Mouse (Mus musculus) urinary bladder, postnatal 4 days (tissue): ENCODE data around the gene Olfr53.
"Not testable (repeated sequence)": the region's sequence is repeated elsewhere in the genome, so short reads cannot be mapped to it uniquely, and the experiment has no call there.

Experiments used
- DNase-seq, 2 experiments: peaks; one replicate each; pipeline ENCODE4 v3.0.0; 2021 to 2022; ENCODE audit warnings: low spot score in 2 of 2

Olfr53 gene

GRCm38 (mm10) chr7:140646152-140646551 is at the start of gene Olfr53:
TSS of gene Olfr53 (plus strand) at chr7:140646452.
- no peak for DNase-seq

DNA sequence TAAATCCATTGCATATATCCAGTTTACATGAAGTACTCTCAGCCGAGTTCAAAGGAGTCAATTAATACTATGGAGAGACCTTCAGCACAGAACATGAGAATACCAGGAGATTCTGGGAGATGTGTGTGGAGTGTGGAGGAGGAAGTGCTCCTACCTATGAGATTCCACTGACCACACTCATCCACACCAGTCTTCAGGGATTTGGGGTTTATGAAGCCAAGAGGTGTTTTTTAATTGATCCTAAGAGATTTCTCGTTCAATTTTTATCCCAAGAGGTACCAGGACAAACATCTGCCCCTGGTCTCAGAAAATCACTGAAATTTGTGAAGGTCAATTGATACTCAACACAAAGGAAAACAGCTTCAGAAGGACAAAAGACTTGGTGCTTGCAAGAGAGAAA is 45.3 kb upstream of the Olfr53 start, which contains the start of gene Olfr46:
Olfr46 (plus strand) TSS at position 301 of the 400 bp plus-strand sequence.
- not testable (repeated sequence) for DNase-seq

- DNase-seq: not testable (repeated sequence)
Measured at GRCm38 (mm10) chr7:140628670-140629069, 17.6 kb upstream of the Olfr53 start, which contains the start of gene Olfr61. TSS of gene Olfr61 (plus strand) at chr7:140628970.

DNA sequence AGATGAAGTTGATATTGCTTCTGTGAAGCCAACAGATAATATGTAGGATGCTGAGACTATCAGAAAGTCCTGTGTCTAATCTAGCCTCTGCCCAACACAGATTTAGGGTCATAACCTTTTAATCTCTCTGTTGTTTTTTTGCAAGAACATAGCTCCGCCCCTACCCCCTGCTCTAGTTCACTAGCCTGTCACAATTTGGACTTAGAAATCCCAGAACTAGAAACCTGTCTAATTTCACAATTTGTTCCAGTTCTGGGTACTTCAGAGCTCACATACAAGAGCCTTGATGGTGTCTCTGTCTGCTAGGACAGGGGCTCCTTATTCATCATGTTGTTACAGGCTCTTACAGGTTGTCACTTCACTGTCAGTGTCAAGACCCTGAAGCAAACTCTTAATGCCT is 15.7 kb upstream of the Olfr53 start:
- DNase-seq: no peak

GRCm38 (mm10) chr7:140659630-140660029 is 13.4 kb downstream of the Olfr53 start, which contains the start of gene Olfr539:
TSS of gene Olfr539 (plus strand) at chr7:140659930.
- no peak for DNase-seq

DNA sequence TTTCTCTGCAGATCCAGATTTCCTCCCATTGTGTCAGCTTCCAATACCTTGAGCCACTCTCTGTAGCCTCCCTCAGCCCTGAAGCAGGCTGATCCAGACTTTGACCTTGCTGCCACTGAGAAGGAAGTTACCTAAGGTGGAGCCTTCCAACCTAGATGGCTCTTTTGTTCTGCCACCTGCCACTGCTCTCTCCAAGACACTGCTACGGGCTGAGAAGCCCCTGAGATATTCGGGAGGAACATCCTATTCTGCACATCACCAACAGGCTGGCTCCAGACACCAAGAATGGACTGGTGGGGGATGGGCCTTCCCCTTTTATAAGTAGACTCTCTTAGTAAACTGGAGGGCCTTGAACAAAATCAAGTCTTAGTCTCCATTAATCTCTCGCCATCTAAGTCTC is 24.4 kb downstream of the Olfr53 start:
- not testable (repeated sequence) for DNase-seq

DNA sequence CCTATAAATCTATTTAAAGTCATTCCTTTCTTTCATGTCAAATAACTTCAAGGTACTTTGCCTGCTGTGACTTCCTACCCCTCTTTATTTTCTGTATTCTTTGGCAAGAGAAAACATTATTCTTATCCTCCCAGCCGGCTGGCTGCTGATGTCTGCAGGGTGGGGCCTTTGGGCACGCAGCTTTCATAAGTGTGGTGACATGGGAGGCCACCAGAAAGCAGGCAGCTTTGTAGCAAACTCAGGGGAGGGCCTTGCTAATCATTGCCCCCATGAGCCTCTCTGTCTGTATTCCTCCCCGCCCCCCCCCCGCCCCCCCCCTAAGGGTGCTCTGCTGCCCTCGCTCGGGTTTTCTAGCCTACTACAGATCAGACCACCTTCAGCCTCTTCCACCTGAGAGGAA is 29.6 kb downstream of the Olfr53 start:
- DNase-seq: no peak

GRCm38 (mm10) chr7:140679591-140679990 is 33.3 kb downstream of the Olfr53 start:
- not testable (repeated sequence) for DNase-seq

DNA sequence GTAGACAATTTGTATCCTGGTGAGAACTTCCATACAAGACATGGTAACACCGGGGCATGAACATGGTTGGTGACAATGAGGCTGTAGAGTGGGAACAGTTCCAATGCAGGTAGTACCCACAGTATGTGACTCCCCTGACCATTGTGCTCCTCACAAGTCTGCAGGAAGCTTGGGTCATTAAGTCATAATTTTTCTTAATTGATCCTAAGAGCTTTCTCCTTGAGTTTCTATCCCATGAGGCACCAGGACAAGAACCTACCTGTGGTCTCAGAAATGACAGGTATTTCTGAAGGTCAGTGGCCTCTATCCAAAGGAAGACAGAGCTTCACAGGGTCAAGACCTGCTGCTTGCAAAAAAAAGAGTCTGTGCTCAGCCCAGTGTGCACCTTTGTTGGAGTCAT is 35.4 kb downstream of the Olfr53 start, which contains the start of gene Olfr45:
Olfr45 (plus strand) TSS at position 301 of the 400 bp plus-strand sequence.
- DNase-seq: no peak

- DNase-seq: no peak
Measured at GRCm38 (mm10) chr7:140696967-140697366, 50.7 kb downstream of the Olfr53 start, which contains the start of gene Olfr541. TSS of gene Olfr541 (plus strand) at chr7:140697267.
